Mouse (Mus musculus): ENCODE data around the gene Nt5dc1.

DNA sequence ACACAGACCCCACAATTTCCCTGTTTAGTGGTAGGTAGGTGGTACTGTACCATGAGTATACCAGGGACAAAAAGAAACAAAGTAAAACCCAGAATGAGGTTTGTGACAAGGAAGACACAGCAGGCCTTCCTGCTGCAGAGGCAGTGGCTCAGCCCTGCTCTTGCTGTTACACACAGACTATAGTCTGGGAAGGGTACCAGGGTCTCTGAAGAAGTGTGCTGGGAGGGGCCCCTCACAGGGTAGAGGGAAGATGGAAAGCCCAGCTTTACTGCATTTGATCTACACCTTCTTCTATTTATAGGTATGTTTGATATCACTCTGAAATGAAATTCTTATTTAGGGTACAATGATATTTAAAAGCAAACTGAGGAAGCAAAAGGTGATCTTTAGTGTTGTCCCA lies 54.6 kb downstream of the Nt5dc1 start:
- no peak for TF ChIP-seq CTCF (IDR thresholded peaks at IDR 0.05; ENCODE audit: low read depth)
- no peak for TF ChIP-seq EP300 (IDR thresholded peaks at IDR 0.05; ENCODE audit: low read depth)

Measured in heart, postnatal 0 days (tissue).